Mouse (Mus musculus) liver, embryonic 13.5 days (tissue): ENCODE measurements around the gene Smyd4. TPM values are rescaled to one million over a fixed set of nuclear protein-coding genes. Genes with fewer than 3 reads are reported as not detected.
"Not testable (repeated sequence)": the region's sequence is repeated elsewhere in the genome, so short reads cannot be mapped to it uniquely, and the experiment has no call there.

Experiments
- ATAC-seq: fragments of 200-750 bp; cut with Nextera tagmentation; 2 replicates; pipeline ENCODE4 v1.8.0; 2017; ENCODE audit warnings: low read depth, mild to moderate bottlenecking, moderate number of reproducible peaks, moderate library complexity
- DNase-seq: peaks from one replicate; pipeline ENCODE4 v3.0.0; 2022
- H3K27ac ChIP-seq: fragments of 300-500 bp; sonication (generic); 2 replicates; pipeline ENCODE4 v1.5.1; 2015; ENCODE audit warnings: moderate library complexity, mild to moderate bottlenecking, inconsistent platforms
- H3K27me3 ChIP-seq: fragments of 300-500 bp; sonication (generic); 2 replicates; pipeline ENCODE4 v1.6.1; 2015; ENCODE audit warnings: mild to moderate bottlenecking, inconsistent platforms
- H3K36me3 ChIP-seq: fragments of 300-500 bp; sonication (generic); 2 replicates; pipeline ENCODE4 v1.6.1; 2015; ENCODE audit warnings: mild to moderate bottlenecking, inconsistent platforms
- H3K4me1 ChIP-seq: fragments of 300-500 bp; sonication (generic); replicated peaks from 2 replicates; pipeline ENCODE4 v1.6.1; 2015; ENCODE audit warnings: inconsistent platforms
- H3K4me2 ChIP-seq: fragments of 300-500 bp; sonication (generic); 2 replicates; pipeline ENCODE4 v1.6.1; 2015; ENCODE audit warnings: inconsistent platforms, mild to moderate bottlenecking, moderate library complexity
- H3K4me3 ChIP-seq: fragments of 300-500 bp; sonication (generic); replicated peaks from 2 replicates; pipeline ENCODE4 v1.5.1; 2015; ENCODE audit warnings: mild to moderate bottlenecking, inconsistent platforms
- H3K9ac ChIP-seq: fragments of 300-500 bp; sonication (generic); 2 replicates; pipeline ENCODE4 v1.6.1; 2015; ENCODE audit warnings: mild to moderate bottlenecking, inconsistent platforms
- H3K9me3 ChIP-seq: fragments of 300-500 bp; sonication (generic); replicated peaks from 2 replicates; pipeline ENCODE4 v1.6.1; 2016; ENCODE audit warnings: inconsistent platforms
- WGBS: fragments of 180-500 bp; shearing (Covaris S2); methylation state at CpG from one replicate; pipeline ENCODE4 v1.1.7; 2015; ENCODE audit not compliant: insufficient replicate concordance; 5-methylcytosine and 5-hydroxymethylcytosine counted together
- polyA plus RNA-seq: library from polyadenylated mRNA; unstranded; fragments of >200 nt; fragmentation: Nextera tagmentation; extraction: Ambion mirVana; gene quantifications from 2 replicates; pipeline ENCODE4 v1.2.1, GENCODE M21; 2015

Smyd4 gene
- polyA plus RNA-seq, 1 experiment from 2014 or later, result 5.1 TPM

DNA sequence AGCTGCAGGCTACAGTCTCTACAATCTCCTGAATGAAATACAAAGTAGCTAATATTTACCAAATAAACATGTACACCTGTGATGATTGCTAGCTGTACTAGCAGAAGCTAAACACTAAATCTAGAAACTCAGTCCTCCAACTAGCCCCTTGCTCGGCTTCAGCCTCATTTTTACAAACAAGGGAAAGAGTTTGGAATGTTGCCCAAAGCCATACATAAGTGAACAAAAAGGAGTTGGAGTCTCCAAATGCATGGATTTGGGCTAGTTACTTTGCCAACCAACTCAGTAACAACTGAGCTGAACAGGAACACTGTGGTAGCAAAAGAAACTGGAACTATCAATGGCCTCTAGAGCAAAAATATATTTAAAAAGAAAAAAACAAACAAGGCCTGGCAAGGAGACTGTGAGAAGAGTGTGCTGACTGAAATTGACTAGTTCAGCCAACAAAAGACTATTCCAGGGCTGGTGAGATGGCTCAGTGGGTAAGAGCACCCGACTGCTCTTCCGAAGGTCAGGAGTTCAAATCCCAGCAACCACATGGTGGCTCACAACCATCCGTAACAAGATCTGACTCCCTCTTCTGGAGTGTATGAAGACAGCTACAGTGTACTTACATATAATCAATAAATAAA, 1.6 kb upstream of the Smyd4 start:
- Histone ChIP-seq H3K4me2 (peak overlapping the region; percentile 87), H3K9ac (peak overlapping the region; percentile 96)

DNA sequence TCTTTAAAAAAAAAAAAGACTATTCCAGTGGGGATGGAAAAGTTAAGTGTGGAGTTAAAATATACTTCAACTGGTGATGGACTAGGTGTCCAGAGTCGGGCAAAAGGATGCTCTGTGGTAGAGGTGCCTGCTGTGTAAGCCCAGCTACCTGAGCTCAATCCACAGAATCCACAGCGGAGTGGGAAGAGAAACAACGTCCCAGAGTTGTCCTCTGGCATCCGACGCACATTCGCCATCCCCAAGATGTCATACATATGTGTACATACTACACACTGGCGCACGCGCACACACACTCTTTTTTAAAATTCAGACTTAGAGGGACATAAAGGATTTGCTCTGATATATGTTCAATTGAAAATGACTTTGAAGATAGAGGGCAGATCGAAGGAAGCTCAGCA, 1.0 kb upstream of the Smyd4 start:
- H3K9ac ChIP-seq, result peak overlapping the region; percentile 96
- H3K9me3 ChIP-seq, result no peaks in the 10 kb centered on the region
- peak overlapping the region; percentile 99 for H3K4me3 ChIP-seq
- ATAC-seq (no peak), DNase-seq (no peak)
- peak overlapping the region; percentile 87 for H3K4me2 ChIP-seq
- peak overlapping the region; percentile 85 for H3K27ac ChIP-seq
- WGBS, result 41% methylated on average over 10 of the region's 10 CpGs
- H3K27me3 ChIP-seq, result no peaks in the 10 kb centered on the region
- H3K36me3 ChIP-seq, result peaks cover 4% of the 10 kb centered on the region
- H3K4me1 ChIP-seq, result peaks cover 68% of the 10 kb centered on the region

More for the DNA sequence above, 1.6 kb upstream of the Smyd4 start:
- Histone ChIP-seq H3K4me3 (peak overlapping the region; percentile 99), H3K9me3 (no peaks in the 10 kb centered on the region), H3K4me1 (peaks cover 68% of the 10 kb centered on the region), H3K36me3 (peaks cover 9% of the 10 kb centered on the region), H3K27ac (0 out of 2 replicates have a peak overlapping the region, but pooled peaks have one; percentile 9), H3K27me3 (no peaks in the 10 kb centered on the region)
- ATAC-seq, result no peak
- WGBS, result 53% methylated on average over 4 of the region's 4 CpGs
- DNase-seq, result no peak

GRCm38 (mm10) chr11:75347596-75347995, 637 bp upstream of the Smyd4 start:
- no peaks in the 10 kb centered on the region for H3K27me3 ChIP-seq
- no peak for DNase-seq
- H3K4me2 ChIP-seq, result peak overlapping the region; percentile 87
- peaks cover 66% of the 10 kb centered on the region for H3K4me1 ChIP-seq
- H3K4me3 ChIP-seq, result peak overlapping the region; percentile 99
- 1% methylated on average over 10 of the region's 10 CpGs for WGBS
- H3K27ac ChIP-seq, result peak overlapping the region; percentile 85
- no peak for ATAC-seq
- H3K9me3 ChIP-seq, result no peaks in the 10 kb centered on the region
- peak overlapping the region; percentile 96 for H3K9ac ChIP-seq
- H3K36me3 ChIP-seq, result peaks cover 4% of the 10 kb centered on the region; the same call in 1 of the 2 replicates

DNA sequence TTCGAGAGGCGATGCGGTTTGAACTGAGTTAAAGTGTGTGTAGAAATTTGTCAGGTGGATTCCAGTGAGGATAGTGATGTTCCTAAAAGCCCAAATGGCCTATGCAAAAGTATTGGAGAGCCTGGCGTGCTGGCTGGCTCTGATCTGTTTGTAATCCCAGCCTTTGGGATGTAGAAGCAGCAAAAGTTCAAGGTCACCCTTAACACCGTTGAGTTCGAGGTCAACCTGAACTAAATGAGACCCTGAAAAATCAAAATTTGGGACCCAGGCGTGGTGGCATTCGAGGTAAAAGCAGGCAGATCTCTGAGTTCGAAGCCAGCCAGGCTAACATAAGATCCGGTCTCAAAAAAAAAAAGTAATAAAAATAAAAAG, 643 bp downstream of the Smyd4 start:
- Histone ChIP-seq H3K4me2 (peak overlapping the region; percentile 87), H3K36me3 (no peaks in the 10 kb centered on the region), H3K9ac (peak overlapping the region; percentile 86), H3K9me3 (no peaks in the 10 kb centered on the region), H3K27me3 (no peaks in the 10 kb centered on the region), H3K4me1 (peaks cover 56% of the 10 kb centered on the region), H3K27ac (peak overlapping the region; percentile 84), H3K4me3 (peak overlapping the region; percentile 99)
- DNase-seq (no peak), ATAC-seq (no peak)
- WGBS, result 44% methylated on average over 10 of the region's 10 CpGs

GRCm38 (mm10) chr11:75351225-75351624, 3.0 kb downstream of the Smyd4 start:
- ATAC-seq, result no peak
- Histone ChIP-seq H3K9ac (no peak overlapping the region), H3K4me3 (no peak overlapping the region), H3K4me1 (peaks cover 36% of the 10 kb centered on the region), H3K4me2 (no peak overlapping the region), H3K27me3 (no peaks in the 10 kb centered on the region), H3K36me3 (0 out of 2 replicates have a peak, but pooled peaks cover 3% of the 10 kb centered on the region), H3K27ac (no peak overlapping the region), H3K9me3 (no peaks in the 10 kb centered on the region)
- no peak for DNase-seq

- H3K27ac ChIP-seq, result no peak overlapping the region
- H3K4me3 ChIP-seq, result no peak overlapping the region
- H3K4me2 ChIP-seq, result no peak overlapping the region
- 88% methylated on average over 1 of the region's 1 CpGs for WGBS
- no peak overlapping the region for H3K9ac ChIP-seq
- H3K27me3 ChIP-seq, result no peaks in the 10 kb centered on the region
- H3K9me3 ChIP-seq, result no peaks in the 10 kb centered on the region
- H3K36me3 ChIP-seq, result 0 out of 2 replicates have a peak, but pooled peaks cover 3% of the 10 kb centered on the region
- H3K4me1 ChIP-seq, result peaks cover 8% of the 10 kb centered on the region
- DNase-seq, result no peak
- no peak for ATAC-seq
Measured at GRCm38 (mm10) chr11:75355475-75355874, 7.2 kb downstream of the Smyd4 start.

GRCm38 (mm10) chr11:75377125-75377524, 28.9 kb downstream of the Smyd4 start:
- Histone ChIP-seq H3K9me3 (no peaks in the 10 kb centered on the region), H3K4me2 (no peak overlapping the region), H3K4me1 (peaks cover 11% of the 10 kb centered on the region), H3K4me3 (no peak overlapping the region), H3K27me3 (no peaks in the 10 kb centered on the region), H3K9ac (no peak overlapping the region), H3K36me3 (no peaks in the 10 kb centered on the region), H3K27ac (no peak overlapping the region)
- DNase-seq (no peak), ATAC-seq (peak; percentile 55; the same call in 1 of the 2 replicates)
- 34% methylated on average over 1 of the region's 1 CpGs for WGBS

- not testable (repeated sequence) for H3K36me3 ChIP-seq, H3K9me3 ChIP-seq
Measured at GRCm38 (mm10) chr11:75378786-75379185, 30.6 kb downstream of the Smyd4 start.

GRCm38 (mm10) chr11:75383529-75383928, 35.3 kb downstream of the Smyd4 start:
- H3K9me3 ChIP-seq, ATAC-seq, H3K4me2 ChIP-seq, H3K4me1 ChIP-seq, H3K27me3 ChIP-seq, H3K9ac ChIP-seq, H3K4me3 ChIP-seq: not testable (repeated sequence)
- peak; percentile 20 for DNase-seq
- WGBS, result 10% methylated on average over 3 of the region's 3 CpGs
- Histone ChIP-seq H3K36me3 (peaks cover 12% of the 10 kb centered on the region), H3K27ac (peak overlapping the region; percentile 56)

More at GRCm38 (mm10) chr11:75378786-75379185, 30.6 kb downstream of the Smyd4 start:
- H3K27ac ChIP-seq, ATAC-seq, DNase-seq, H3K4me3 ChIP-seq, H3K27me3 ChIP-seq, H3K9ac ChIP-seq, H3K4me2 ChIP-seq: not testable (repeated sequence)
- H3K4me1 ChIP-seq, result peaks cover 14% of the 10 kb centered on the region
- 81% methylated on average over 2 of the region's 2 CpGs for WGBS

DNA sequence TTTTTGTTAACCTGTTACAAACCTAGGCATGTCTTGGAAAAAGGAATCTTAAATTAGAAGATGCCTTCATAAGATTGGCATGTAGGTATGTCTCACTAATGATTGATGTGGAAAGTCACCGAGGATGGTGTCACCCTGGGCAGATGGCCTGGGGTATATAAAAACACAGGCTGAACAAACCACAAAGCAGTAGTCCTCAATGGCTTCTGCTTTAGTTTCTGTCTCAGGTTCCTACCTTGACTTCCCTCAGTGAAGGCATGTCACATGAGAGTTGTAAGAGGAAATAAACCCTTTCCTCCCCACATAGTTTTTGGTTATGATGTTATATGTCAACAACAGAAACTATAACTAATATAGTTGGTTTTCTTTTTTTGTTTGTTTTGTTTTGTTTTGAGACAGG, 47.4 kb downstream of the Smyd4 start:
- Histone ChIP-seq H3K4me2 (no peak overlapping the region), H3K4me3 (no peak overlapping the region), H3K27me3 (no peaks in the 10 kb centered on the region), H3K9me3 (no peaks in the 10 kb centered on the region), H3K27ac (no peak overlapping the region), H3K36me3 (0 out of 2 replicates have a peak, but pooled peaks cover 3% of the 10 kb centered on the region), H3K9ac (no peak overlapping the region), H3K4me1 (no peaks in the 10 kb centered on the region)
- DNase-seq (no peak), ATAC-seq (no peak)
- 34% methylated on average over 1 of the region's 1 CpGs for WGBS

DNA sequence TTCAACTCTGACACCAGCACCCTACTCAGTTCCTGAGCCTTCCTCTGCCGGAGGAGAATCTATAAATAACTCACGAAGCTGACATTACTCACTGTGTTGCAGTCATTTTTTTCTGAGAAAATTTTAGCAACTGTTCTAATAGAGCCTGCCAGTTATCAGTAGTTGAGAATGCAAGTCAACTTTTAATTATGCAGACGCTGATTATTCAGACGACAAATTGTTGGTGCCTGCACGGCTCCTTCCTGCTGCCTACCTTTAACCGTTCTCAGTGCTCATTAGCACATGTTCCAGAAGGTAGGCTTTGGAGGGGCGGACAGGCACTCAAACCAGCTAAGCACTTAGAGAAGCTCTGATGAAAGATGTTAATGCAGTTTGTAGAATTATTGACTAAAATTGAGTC, 49.2 kb downstream of the Smyd4 start:
- Histone ChIP-seq H3K4me3 (no peak overlapping the region), H3K4me1 (peaks cover 2% of the 10 kb centered on the region), H3K9me3 (no peaks in the 10 kb centered on the region), H3K9ac (no peak overlapping the region), H3K27ac (no peak overlapping the region), H3K27me3 (no peaks in the 10 kb centered on the region), H3K36me3 (no peaks in the 10 kb centered on the region), H3K4me2 (no peak overlapping the region)
- WGBS, result 68% methylated on average over 7 of the region's 7 CpGs
- DNase-seq (no peak), ATAC-seq (no peak)

GRCm38 (mm10) chr11:75399411-75399841, 51.2 kb downstream of the Smyd4 start:
- Histone ChIP-seq H3K36me3 (no peaks in the 10 kb centered on the region), H3K27me3 (no peaks in the 10 kb centered on the region), H3K4me1 (peaks cover 7% of the 10 kb centered on the region), H3K27ac (no peak overlapping the region), H3K9ac (no peak overlapping the region), H3K4me2 (no peak overlapping the region), H3K4me3 (no peak overlapping the region), H3K9me3 (no peaks in the 10 kb centered on the region)
- ATAC-seq (no peak), DNase-seq (no peak)
- WGBS, result 73% methylated on average over 11 of the region's 11 CpGs
